Mouse (Mus musculus) lung, adult 2 months (tissue): ENCODE results near the gene Hsd11b1.

ENCODE experiments used
- CTCF ChIP-seq: fragments of 200-500 bp; IDR thresholded peaks from 2 replicates; pipeline ENCODE4 v1.5.1; 2011; ENCODE audit warnings: mild to moderate bottlenecking, low read length, control low read depth; ENCODE audit not compliant: insufficient read depth
- POLR2A ChIP-seq: fragments of 200-500 bp; IDR thresholded peaks from 2 replicates; pipeline ENCODE4 v1.6.1; 2011; ENCODE audit warnings: low read depth, mild to moderate bottlenecking, control low read depth, low read length, borderline replicate concordance; ENCODE audit errors: extremely low read depth

DNA sequence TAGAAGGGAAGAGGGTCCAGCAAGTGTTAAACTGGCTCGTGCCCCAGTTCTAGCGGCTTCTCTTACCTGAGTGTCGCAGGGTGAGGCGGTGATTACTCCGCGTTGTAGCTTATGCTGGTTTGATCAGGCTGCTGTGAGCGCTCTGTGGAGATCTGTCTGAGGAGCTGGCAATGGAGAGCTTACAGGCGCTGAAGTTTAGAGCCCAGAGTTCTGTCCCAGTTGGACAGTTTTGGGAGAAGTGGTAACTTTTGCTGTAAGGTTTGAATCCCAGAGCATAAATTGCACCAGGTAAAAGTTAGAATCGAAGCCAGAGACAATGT lies 90.1 kb downstream of the Hsd11b1 start:
- TF ChIP-seq POLR2A (no peak), CTCF (no peak)
